Mouse (Mus musculus): Measurements from ENCODE around the gene Scamp2. TPM values are rescaled to one million over a fixed set of nuclear protein-coding genes. Genes with fewer than 3 reads are reported as not detected.
A peak's percentile ranks its signal among the peaks of the same experiment; 100 is the strongest.

Gene Scamp2
- polyA plus RNA-seq, 1 experiment from 2014 or later = 60.6 TPM

DNA sequence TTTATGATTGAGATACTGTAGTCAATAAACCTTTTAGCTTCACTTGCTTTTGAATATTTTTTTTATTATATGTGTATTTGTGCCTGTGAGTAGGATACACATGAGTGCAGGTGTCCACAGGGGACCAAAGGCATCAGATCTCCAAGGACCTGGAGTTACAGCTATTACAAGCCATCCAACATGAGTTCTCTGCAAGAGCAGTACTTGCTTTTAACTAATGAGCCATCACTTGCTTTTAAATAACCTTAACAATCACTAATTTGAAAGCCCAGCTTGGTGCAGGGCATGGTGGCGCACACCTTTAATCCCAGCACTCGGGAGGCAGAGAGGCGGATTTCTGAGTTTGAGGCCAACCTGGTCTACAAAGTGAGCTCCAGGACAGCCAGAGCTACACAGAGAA, 6.0 kb upstream of the Scamp2 start:
- ATAC-seq (ENCODE audit: low FRiP score) = no peak
- H3K9ac ChIP-seq = no peak overlapping the region
- 31% methylated on average over 3 of the region's 3 CpGs for WGBS
- peaks cover 10% of the 10 kb centered on the region for H3K36me3 ChIP-seq (replicated peaks)
- H3K4me3 ChIP-seq (replicated peaks) = no peak overlapping the region
- H3K4me2 ChIP-seq = no peak overlapping the region
- H3K4me1 ChIP-seq = peaks cover 18% of the 10 kb centered on the region
- no peaks in the 10 kb centered on the region for H3K9me3 ChIP-seq
- H3K27ac ChIP-seq = no peak overlapping the region
- H3K27me3 ChIP-seq = no peaks in the 10 kb centered on the region

DNA sequence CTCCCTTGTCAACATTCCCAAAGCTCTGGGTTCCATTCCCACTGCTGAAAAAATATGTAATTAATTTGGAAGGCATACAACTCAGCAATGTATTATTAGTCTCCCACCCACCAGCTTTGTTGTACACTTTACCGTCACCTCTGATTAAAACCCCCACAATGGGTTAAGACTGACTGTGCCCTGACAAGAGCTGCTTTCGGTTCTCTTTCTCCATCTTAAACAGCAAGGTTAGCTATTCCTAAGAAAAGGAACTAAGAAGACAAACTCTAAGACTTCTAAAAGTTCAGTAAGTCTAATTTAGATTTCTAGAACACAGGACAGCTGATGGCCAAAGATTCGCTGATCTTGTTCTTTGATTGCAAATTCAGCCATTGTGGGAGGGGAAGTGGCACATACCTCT, 3.5 kb upstream of the Scamp2 start:
- no peak overlapping the region for H3K27ac ChIP-seq
- ATAC-seq (ENCODE audit: low FRiP score) = no peak
- no peak overlapping the region for H3K4me3 ChIP-seq (replicated peaks)
- H3K4me1 ChIP-seq = peaks cover 26% of the 10 kb centered on the region
- no peak overlapping the region for H3K4me2 ChIP-seq
- H3K9me3 ChIP-seq = no peaks in the 10 kb centered on the region
- 74% methylated on average over 3 of the region's 3 CpGs for WGBS
- no peaks in the 10 kb centered on the region for H3K27me3 ChIP-seq
- no peaks in the 10 kb centered on the region for H3K36me3 ChIP-seq (replicated peaks)
- no peak overlapping the region for H3K9ac ChIP-seq

DNA sequence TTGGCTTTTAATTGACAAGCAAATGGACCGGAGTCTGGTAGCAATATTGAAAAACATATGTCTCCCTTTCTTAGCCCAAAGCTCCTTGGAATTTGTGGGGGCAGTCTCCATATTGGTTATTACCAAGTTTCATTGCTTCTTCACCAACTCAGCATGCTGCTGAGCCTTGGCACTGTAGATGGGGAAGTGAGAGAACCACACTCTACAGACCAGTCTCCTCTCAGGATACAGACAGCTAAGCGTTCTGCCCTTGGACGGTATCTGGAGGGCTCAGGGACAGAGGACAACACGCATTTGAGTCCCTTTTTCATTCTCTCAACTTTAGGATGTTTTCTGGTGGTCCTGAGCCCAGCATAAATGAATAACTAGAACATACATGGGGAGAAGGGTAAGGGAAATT, 2.1 kb upstream of the Scamp2 start:
- WGBS = 88% methylated on average over 4 of the region's 4 CpGs
- ATAC-seq (ENCODE audit: low FRiP score) = no peak
- no peaks in the 10 kb centered on the region for H3K9me3 ChIP-seq
- H3K36me3 ChIP-seq (replicated peaks) = no peaks in the 10 kb centered on the region
- no peak overlapping the region for H3K4me3 ChIP-seq (replicated peaks)
- no peak overlapping the region for H3K27ac ChIP-seq
- no peak overlapping the region for H3K9ac ChIP-seq
- H3K4me1 ChIP-seq = peaks cover 33% of the 10 kb centered on the region
- no peaks in the 10 kb centered on the region for H3K27me3 ChIP-seq
- H3K4me2 ChIP-seq = no peak overlapping the region

DNA sequence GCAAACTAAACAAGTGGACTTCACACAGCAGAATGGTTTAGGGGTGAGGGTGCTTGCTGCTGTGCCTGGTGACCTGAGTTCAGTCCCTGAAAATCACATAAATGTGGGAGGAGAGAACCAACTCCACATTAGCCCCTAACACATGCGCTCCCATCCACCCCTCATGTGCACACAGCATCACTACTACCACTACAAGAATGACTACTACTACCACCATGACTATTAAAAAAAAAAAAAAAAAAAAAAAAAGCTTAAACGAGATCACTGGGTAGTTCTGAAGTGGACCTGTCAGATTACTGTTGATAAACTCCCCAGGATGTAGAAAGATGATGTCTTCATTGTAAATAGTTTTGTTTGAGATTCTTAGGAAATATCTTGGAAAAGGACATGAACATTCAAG, 1.2 kb upstream of the Scamp2 start:
- Histone ChIP-seq H3K9me3 (no peaks in the 10 kb centered on the region), H3K4me3 (replicated peaks) (no peak overlapping the region), H3K4me2 (no peak overlapping the region), H3K4me1 (peaks cover 26% of the 10 kb centered on the region), H3K27ac (no peak overlapping the region), H3K36me3 (replicated peaks) (no peaks in the 10 kb centered on the region), H3K9ac (no peak overlapping the region), H3K27me3 (no peaks in the 10 kb centered on the region)
- 81% methylated on average over 2 of the region's 2 CpGs for WGBS
- ATAC-seq (ENCODE audit: low FRiP score) = no peak

DNA sequence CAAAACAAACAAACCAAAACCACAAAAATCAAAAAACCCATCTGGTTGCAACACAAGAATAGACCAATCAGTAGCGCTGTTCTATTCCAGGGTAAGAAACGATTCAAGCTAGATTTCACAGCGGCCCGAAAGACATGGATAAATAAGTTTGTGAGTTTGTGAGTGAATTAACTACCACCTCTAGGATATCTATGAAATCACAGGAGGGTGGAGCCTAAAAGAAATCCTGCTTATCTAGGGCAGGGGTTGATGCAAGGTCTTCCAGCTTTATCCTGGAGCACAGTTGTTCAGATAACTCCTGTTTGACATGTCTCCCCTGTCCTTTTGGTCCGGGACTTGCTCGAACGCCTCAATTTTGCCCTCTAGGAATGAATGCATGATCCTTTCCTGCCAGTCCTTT, 480 bp upstream of the Scamp2 start:
- 27% methylated on average over 7 of the region's 7 CpGs for WGBS
- H3K9ac ChIP-seq = peak overlapping the region; percentile 62
- H3K9me3 ChIP-seq = no peaks in the 10 kb centered on the region
- H3K36me3 ChIP-seq (replicated peaks) = no peaks in the 10 kb centered on the region
- H3K4me1 ChIP-seq = peaks cover 25% of the 10 kb centered on the region
- peak overlapping the region; percentile 76 for H3K27ac ChIP-seq
- peak overlapping the region; percentile 64 for H3K4me3 ChIP-seq (replicated peaks)
- H3K4me2 ChIP-seq = peak overlapping the region; percentile 81
- no peaks in the 10 kb centered on the region for H3K27me3 ChIP-seq
- ATAC-seq (ENCODE audit: low FRiP score) = no peak; the same call in 1 of the 2 replicates

DNA sequence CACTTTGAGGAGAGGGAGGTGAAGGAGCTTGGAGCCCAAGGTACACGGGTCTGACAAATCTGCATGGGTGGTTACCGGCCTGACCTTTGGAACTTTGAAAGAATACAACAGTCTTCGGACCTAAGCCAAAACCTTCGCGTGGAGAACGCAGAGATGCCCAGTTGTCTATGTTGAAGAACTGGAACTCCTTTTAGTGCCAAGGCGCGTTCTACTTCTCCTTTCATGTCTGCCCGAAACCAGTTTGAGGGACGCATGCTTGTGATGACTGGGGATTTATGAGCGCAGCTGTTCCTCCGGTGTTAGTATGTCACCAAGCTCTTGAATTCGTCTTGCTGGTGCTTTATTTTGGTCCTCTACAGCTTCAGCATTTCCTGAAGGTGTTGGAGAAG, 962 bp downstream of the Scamp2 start:
- Histone ChIP-seq H3K4me1 (peaks cover 34% of the 10 kb centered on the region), H3K27me3 (no peaks in the 10 kb centered on the region), H3K36me3 (replicated peaks) (no peaks in the 10 kb centered on the region), H3K9me3 (no peaks in the 10 kb centered on the region), H3K27ac (no peak overlapping the region), H3K4me3 (replicated peaks) (peak overlapping the region; percentile 64), H3K9ac (0 out of 2 replicates have a peak overlapping the region, but pooled peaks have one; percentile 62), H3K4me2 (peak overlapping the region; percentile 81)
- no peak for ATAC-seq (ENCODE audit: low FRiP score)
- WGBS = 86% methylated on average over 13 of the region's 13 CpGs

DNA sequence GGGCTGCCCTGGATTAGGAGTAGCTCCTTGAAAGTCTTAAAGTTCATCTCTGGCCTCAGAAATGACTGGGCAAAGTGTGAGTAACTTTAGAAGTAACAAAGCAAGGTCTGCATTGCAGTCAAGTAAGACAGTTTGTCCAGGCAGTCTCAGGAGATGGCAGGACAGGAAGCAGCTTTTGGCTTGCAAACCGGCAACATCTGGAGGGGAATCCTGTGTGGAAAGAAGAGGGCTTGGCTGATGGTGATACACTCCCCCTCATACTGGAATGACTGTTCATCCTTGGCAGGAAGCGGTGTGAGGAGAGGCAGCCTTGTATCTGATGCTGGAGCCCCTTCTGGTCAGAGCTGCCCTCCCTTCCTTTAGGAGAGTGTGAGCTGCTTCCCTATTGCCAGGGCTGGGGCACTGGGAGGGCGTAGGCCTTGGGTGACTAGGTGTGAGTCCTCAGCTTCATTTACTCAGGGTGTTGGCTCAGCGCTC, 2.2 kb downstream of the Scamp2 start:
- 89% methylated on average over 4 of the region's 4 CpGs for WGBS
- H3K27me3 ChIP-seq = no peaks in the 10 kb centered on the region
- ATAC-seq (ENCODE audit: low FRiP score) = no peak
- H3K9ac ChIP-seq = no peak overlapping the region
- no peak overlapping the region for H3K27ac ChIP-seq
- H3K36me3 ChIP-seq (replicated peaks) = peaks cover 4% of the 10 kb centered on the region
- H3K4me2 ChIP-seq = no peak overlapping the region
- peaks cover 34% of the 10 kb centered on the region for H3K4me1 ChIP-seq
- H3K4me3 ChIP-seq (replicated peaks) = no peak overlapping the region
- no peaks in the 10 kb centered on the region for H3K9me3 ChIP-seq

DNA sequence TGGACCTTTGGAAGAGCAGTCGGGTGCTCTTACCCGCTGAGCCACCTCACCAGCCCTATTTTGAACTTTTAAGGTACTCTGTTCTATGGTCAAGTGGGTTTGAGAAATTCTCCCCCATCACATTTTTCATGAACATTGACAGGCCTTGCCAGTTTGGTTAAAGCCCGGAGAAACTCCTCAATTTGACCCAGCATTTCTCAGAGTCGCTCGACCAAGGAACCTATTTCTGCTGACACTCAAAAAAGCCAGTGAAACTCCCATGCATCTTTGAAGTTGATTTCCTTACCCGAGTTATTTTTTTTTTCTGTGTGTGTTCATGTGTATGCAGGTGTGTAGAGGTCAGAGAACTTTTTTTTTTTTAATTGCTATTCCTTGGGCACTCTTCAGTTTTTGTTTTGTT, 3.9 kb downstream of the Scamp2 start:
- H3K9ac ChIP-seq = no peak overlapping the region
- no peaks in the 10 kb centered on the region for H3K27me3 ChIP-seq
- no peak for ATAC-seq (ENCODE audit: low FRiP score)
- no peak overlapping the region for H3K4me2 ChIP-seq
- H3K9me3 ChIP-seq = no peaks in the 10 kb centered on the region
- peaks cover 34% of the 10 kb centered on the region for H3K4me1 ChIP-seq
- H3K4me3 ChIP-seq (replicated peaks) = no peak overlapping the region
- no peak overlapping the region for H3K27ac ChIP-seq
- H3K36me3 ChIP-seq (replicated peaks) = peaks cover 21% of the 10 kb centered on the region
- 93% methylated on average over 6 of the region's 6 CpGs for WGBS

DNA sequence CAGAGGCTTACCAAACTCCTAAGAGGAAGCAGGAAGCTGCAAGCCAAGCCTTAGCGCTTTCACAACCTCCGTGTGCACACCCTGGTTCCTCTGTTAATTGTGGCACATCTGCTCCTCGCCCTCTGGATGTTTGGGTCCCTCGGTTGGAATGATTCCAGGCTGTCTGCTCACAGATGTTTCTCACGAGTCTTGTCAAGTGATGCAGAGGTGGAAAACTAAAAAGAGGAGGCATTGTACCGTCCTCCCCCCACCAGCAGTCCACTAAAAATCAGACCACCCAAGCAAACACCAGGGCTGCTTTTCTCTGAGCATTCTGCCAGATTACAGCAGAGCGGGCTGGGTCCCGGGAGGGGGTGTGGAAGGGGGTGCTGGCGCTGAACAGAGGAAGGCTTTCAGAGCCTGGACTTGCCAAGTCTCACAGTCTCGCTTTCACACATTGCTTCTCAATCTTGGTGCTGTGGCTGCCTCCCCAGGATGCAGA, 5.0 kb downstream of the Scamp2 start:
- 69% methylated on average over 10 of the region's 10 CpGs for WGBS
- H3K9me3 ChIP-seq = no peaks in the 10 kb centered on the region

DNA sequence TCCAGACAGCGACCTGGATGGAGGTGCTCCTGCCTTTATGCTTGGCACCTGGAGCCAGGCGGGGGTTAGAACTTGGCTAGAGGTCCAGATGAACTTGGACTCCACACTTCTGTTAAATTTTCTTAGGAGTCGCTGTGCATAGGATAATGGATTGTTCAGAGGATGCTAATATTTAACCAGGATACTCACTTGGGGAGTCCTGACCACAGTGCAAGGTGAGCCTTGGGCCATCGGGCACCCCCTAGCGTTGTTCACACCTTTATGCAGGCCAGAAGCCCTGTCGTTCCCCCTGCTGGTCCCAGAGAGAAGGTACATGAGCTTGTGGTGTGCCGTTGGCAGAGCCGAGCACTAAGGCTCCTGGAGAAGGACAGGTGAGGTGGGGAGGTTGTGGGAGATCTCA, 6.1 kb downstream of the Scamp2 start:
- H3K4me1 ChIP-seq = peaks cover 22% of the 10 kb centered on the region
- H3K9me3 ChIP-seq = no peaks in the 10 kb centered on the region
- peaks cover 29% of the 10 kb centered on the region for H3K36me3 ChIP-seq (replicated peaks)
- H3K9ac ChIP-seq = no peak overlapping the region
- no peaks in the 10 kb centered on the region for H3K27me3 ChIP-seq
- H3K27ac ChIP-seq = no peak overlapping the region
- ATAC-seq (ENCODE audit: low FRiP score) = no peak
- 58% methylated on average over 8 of the region's 8 CpGs for WGBS
- no peak overlapping the region for H3K4me3 ChIP-seq (replicated peaks)
- no peak overlapping the region for H3K4me2 ChIP-seq

More for the DNA sequence above, 5.0 kb downstream of the Scamp2 start:
- no peak for ATAC-seq (ENCODE audit: low FRiP score)
- Histone ChIP-seq H3K27me3 (no peaks in the 10 kb centered on the region), H3K4me1 (peaks cover 30% of the 10 kb centered on the region), H3K36me3 (replicated peaks) (peaks cover 26% of the 10 kb centered on the region), H3K27ac (no peak overlapping the region), H3K4me3 (replicated peaks) (no peak overlapping the region), H3K4me2 (no peak overlapping the region), H3K9ac (peak overlapping the region; percentile 12; the same call in 1 of the 2 replicates)

DNA sequence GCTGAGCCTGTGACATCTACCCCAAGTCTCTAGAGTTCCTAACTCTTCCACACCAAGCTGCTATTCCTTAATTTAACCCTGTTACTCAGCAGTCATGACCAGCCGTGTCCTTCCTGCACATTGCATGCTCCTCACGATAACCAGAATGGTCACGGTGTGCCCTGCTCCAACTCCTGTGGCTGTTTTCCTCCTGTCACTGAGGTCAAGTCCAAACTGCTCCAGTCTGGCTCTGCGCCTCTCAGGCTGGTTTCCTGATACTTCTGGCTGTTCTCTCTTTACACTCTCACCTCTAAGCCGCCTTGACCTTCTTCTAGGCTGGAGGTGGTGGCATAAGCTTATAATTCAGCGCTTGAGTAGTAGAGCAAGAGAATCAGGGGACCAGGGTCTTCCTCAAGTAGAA, 7.8 kb downstream of the Scamp2 start:
- ATAC-seq (ENCODE audit: low FRiP score) = no peak
- Histone ChIP-seq H3K4me2 (no peak overlapping the region), H3K4me3 (replicated peaks) (no peak overlapping the region), H3K27me3 (no peaks in the 10 kb centered on the region), H3K4me1 (peaks cover 9% of the 10 kb centered on the region; the same call in 1 of the 2 replicates), H3K27ac (no peak overlapping the region), H3K36me3 (replicated peaks) (peaks cover 32% of the 10 kb centered on the region), H3K9ac (no peak overlapping the region), H3K9me3 (no peaks in the 10 kb centered on the region)
- 95% methylated on average over 6 of the region's 6 CpGs for WGBS

DNA sequence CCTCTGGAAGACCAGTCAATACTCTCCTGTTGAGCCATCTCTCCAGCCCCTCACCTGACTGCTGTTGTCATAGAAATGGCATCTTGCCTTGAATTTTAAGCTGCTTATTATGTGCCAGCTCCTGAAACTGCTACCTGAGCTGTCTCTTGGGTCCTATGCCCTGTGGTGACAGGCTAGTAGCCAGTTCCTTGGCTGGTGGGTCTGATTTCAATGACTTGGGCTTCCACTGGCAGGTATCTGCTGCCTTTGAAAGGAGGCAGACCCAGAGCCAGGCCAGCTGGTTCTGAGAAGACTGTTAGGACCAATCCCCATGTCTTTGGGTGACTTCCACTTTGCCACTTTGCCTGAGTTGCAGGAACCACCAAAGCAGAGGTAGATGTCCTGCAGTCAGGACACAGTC, 13.7 kb downstream of the Scamp2 start:
- H3K4me2 ChIP-seq = no peak overlapping the region
- no peaks in the 10 kb centered on the region for H3K4me1 ChIP-seq
- H3K9ac ChIP-seq = no peak overlapping the region
- peaks cover 45% of the 10 kb centered on the region for H3K36me3 ChIP-seq (replicated peaks)
- H3K27ac ChIP-seq = no peak overlapping the region
- H3K4me3 ChIP-seq (replicated peaks) = no peak overlapping the region
- no peaks in the 10 kb centered on the region for H3K9me3 ChIP-seq
- no peak for ATAC-seq (ENCODE audit: low FRiP score)
- no peaks in the 10 kb centered on the region for H3K27me3 ChIP-seq

DNA sequence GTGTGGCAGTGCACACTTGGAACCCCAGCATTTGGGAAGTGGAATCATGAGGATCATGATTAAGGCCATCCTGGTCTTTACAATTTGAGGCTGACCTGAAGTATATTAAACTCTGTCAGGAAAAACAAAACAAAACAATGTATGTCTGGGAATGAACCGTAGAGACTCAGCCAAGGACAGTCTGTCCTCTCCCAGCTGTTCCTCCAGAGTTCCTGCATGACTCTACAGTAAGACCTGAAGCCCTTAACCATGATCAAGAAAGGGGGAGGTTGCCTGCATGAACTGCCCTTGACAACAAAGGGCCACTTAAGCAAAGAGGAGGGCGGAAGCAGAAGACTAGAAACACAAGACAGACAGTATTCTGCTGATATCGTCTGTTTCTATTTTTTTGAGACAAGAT, 14.8 kb downstream of the Scamp2 start:
- no peaks in the 10 kb centered on the region for H3K9me3 ChIP-seq
- H3K4me2 ChIP-seq = no peak overlapping the region
- 85% methylated on average over 3 of the region's 3 CpGs for WGBS
- H3K27ac ChIP-seq = no peak overlapping the region
- no peak overlapping the region for H3K4me3 ChIP-seq (replicated peaks)
- peaks cover 50% of the 10 kb centered on the region for H3K36me3 ChIP-seq (replicated peaks)
- H3K4me1 ChIP-seq = no peaks in the 10 kb centered on the region
- no peaks in the 10 kb centered on the region for H3K27me3 ChIP-seq
- no peak overlapping the region for H3K9ac ChIP-seq
- no peak for ATAC-seq (ENCODE audit: low FRiP score)

All from forebrain, embryonic 12.5 days (tissue).